Mouse (Mus musculus) thymus, adult 2 months (tissue): Measurements from ENCODE around the gene Igsf21.

Experiments
- CTCF ChIP-seq: fragments of 200-500 bp; IDR thresholded peaks from 2 replicates; pipeline ENCODE4 v1.5.1; 2012; ENCODE audit warnings: mild to moderate bottlenecking, control low read depth, low read length, moderate library complexity, borderline replicate concordance; ENCODE audit not compliant: control insufficient read depth, poor library complexity, insufficient read depth; ENCODE audit errors: extremely low read depth
- POLR2A ChIP-seq: fragments of 200-500 bp; IDR thresholded peaks from 2 replicates; pipeline ENCODE4 v1.6.1; 2012; ENCODE audit warnings: mild to moderate bottlenecking, low read length, control low read depth, moderate library complexity; ENCODE audit not compliant: control insufficient read depth, poor library complexity, insufficient read depth; ENCODE audit errors: extremely low read depth

GRCm38 (mm10) chr4:140086192-140086591, 160.4 kb downstream of the Igsf21 start:
- TF ChIP-seq CTCF: no peak
- no peak for TF ChIP-seq POLR2A
